Mouse (Mus musculus): ENCODE measurements around the gene Fgfr2. TPM values are rescaled to one million over a fixed set of nuclear protein-coding genes. Genes with fewer than 3 reads are reported as not detected.

Fgfr2 gene
- polyA plus RNA-seq, 1 experiment from 2014 or later, result 11.4 TPM

- Histone ChIP-seq H3K4me3 (ENCODE audit: low read depth, low read length) (no peak overlapping the region), H3K4me1 (ENCODE audit: control insufficient read depth, low read depth, low read length) (peaks cover 8% of the 10 kb centered on the region), H3K27me3 (ENCODE audit: control insufficient read depth, insufficient read depth, low read depth, low read length) (no peaks in the 10 kb centered on the region), H3K27ac (ENCODE audit: low read length) (no peak overlapping the region), H3K9ac (ENCODE audit: low read depth, low read length) (no peak overlapping the region), H3K4me2 (ENCODE audit: low read depth, low read length) (no peak overlapping the region), H3K36me3 (ENCODE audit: control insufficient read depth, insufficient read depth) (no peaks in the 10 kb centered on the region), H3K9me3 (replicated peaks; ENCODE audit: control insufficient read depth, low read length) (no peaks in the 10 kb centered on the region)
- ATAC-seq (ENCODE audit: low read depth), result no peak
- 70% methylated on average over 3 of the region's 3 CpGs for WGBS (ENCODE audit: insufficient replicate concordance)
Observed at GRCm38 (mm10) chr7:132282161-132282560, 841.0 kb downstream of the Fgfr2 start.

GRCm38 (mm10) chr7:132281753-132282152 is 841.4 kb downstream of the Fgfr2 start:
- no peak for ATAC-seq (ENCODE audit: low read depth)
- no peaks in the 10 kb centered on the region for H3K9me3 ChIP-seq (replicated peaks; ENCODE audit: control insufficient read depth, low read length)
- no peak overlapping the region for H3K9ac ChIP-seq (ENCODE audit: low read depth, low read length)
- no peak overlapping the region for H3K4me3 ChIP-seq (ENCODE audit: low read depth, low read length)
- no peaks in the 10 kb centered on the region for H3K36me3 ChIP-seq (ENCODE audit: control insufficient read depth, insufficient read depth)
- no peak overlapping the region for H3K4me2 ChIP-seq (ENCODE audit: low read depth, low read length)
- WGBS (ENCODE audit: insufficient replicate concordance), result 66% methylated on average over 4 of the region's 4 CpGs
- peaks cover 4% of the 10 kb centered on the region for H3K4me1 ChIP-seq (ENCODE audit: control insufficient read depth, low read depth, low read length)
- no peak overlapping the region for H3K27ac ChIP-seq (ENCODE audit: low read length)
- H3K27me3 ChIP-seq (ENCODE audit: control insufficient read depth, insufficient read depth, low read depth, low read length), result no peaks in the 10 kb centered on the region

GRCm38 (mm10) chr7:132278658-132279057 is 844.5 kb downstream of the Fgfr2 start:
- Histone ChIP-seq H3K36me3 (ENCODE audit: control insufficient read depth, insufficient read depth) (no peaks in the 10 kb centered on the region), H3K4me1 (ENCODE audit: control insufficient read depth, low read depth, low read length) (no peaks in the 10 kb centered on the region; the same call in 1 of the 2 replicates), H3K9me3 (replicated peaks; ENCODE audit: control insufficient read depth, low read length) (no peaks in the 10 kb centered on the region), H3K27me3 (ENCODE audit: control insufficient read depth, insufficient read depth, low read depth, low read length) (no peaks in the 10 kb centered on the region), H3K4me3 (ENCODE audit: low read depth, low read length) (no peak overlapping the region), H3K27ac (ENCODE audit: low read length) (no peak overlapping the region), H3K9ac (ENCODE audit: low read depth, low read length) (no peak overlapping the region), H3K4me2 (ENCODE audit: low read depth, low read length) (no peak overlapping the region)
- ATAC-seq (ENCODE audit: low read depth), result 0 out of 2 replicates have a peak, but pooled peaks have one; percentile 16
- 27% methylated on average over 3 of the region's 3 CpGs for WGBS (ENCODE audit: insufficient replicate concordance)

- Histone ChIP-seq H3K4me3 (ENCODE audit: low read depth, low read length) (no peak overlapping the region), H3K27ac (ENCODE audit: low read length) (no peak overlapping the region), H3K27me3 (ENCODE audit: control insufficient read depth, insufficient read depth, low read depth, low read length) (no peaks in the 10 kb centered on the region), H3K9ac (ENCODE audit: low read depth, low read length) (no peak overlapping the region), H3K9me3 (replicated peaks; ENCODE audit: control insufficient read depth, low read length) (no peaks in the 10 kb centered on the region), H3K4me1 (ENCODE audit: control insufficient read depth, low read depth, low read length) (no peaks in the 10 kb centered on the region), H3K36me3 (ENCODE audit: control insufficient read depth, insufficient read depth) (no peaks in the 10 kb centered on the region), H3K4me2 (ENCODE audit: low read depth, low read length) (no peak overlapping the region)
- 76% methylated on average over 5 of the region's 5 CpGs for WGBS (ENCODE audit: insufficient replicate concordance)
- ATAC-seq (ENCODE audit: low read depth), result no peak
Observed at GRCm38 (mm10) chr7:132276287-132276686, 846.9 kb downstream of the Fgfr2 start.

- H3K4me3 ChIP-seq (ENCODE audit: low read depth, low read length), result no peak overlapping the region
- H3K4me1 ChIP-seq (ENCODE audit: control insufficient read depth, low read depth, low read length), result no peaks in the 10 kb centered on the region
- H3K36me3 ChIP-seq (ENCODE audit: control insufficient read depth, insufficient read depth), result no peaks in the 10 kb centered on the region
- no peak overlapping the region for H3K4me2 ChIP-seq (ENCODE audit: low read depth, low read length)
- no peaks in the 10 kb centered on the region for H3K9me3 ChIP-seq (replicated peaks; ENCODE audit: control insufficient read depth, low read length)
- WGBS (ENCODE audit: insufficient replicate concordance), result 73% methylated on average over 2 of the region's 2 CpGs
- no peaks in the 10 kb centered on the region for H3K27me3 ChIP-seq (ENCODE audit: control insufficient read depth, insufficient read depth, low read depth, low read length)
- H3K9ac ChIP-seq (ENCODE audit: low read depth, low read length), result no peak overlapping the region
- ATAC-seq (ENCODE audit: low read depth), result no peak
- H3K27ac ChIP-seq (ENCODE audit: low read length), result no peak overlapping the region
Observed at GRCm38 (mm10) chr7:132273741-132274513, 849.2 kb downstream of the Fgfr2 start.

GRCm38 (mm10) chr7:132272984-132273383 is 850.2 kb downstream of the Fgfr2 start:
- 77% methylated on average over 5 of the region's 5 CpGs for WGBS (ENCODE audit: insufficient replicate concordance)
- Histone ChIP-seq H3K27me3 (ENCODE audit: control insufficient read depth, insufficient read depth, low read depth, low read length) (no peaks in the 10 kb centered on the region), H3K9me3 (replicated peaks; ENCODE audit: control insufficient read depth, low read length) (no peaks in the 10 kb centered on the region), H3K4me3 (ENCODE audit: low read depth, low read length) (no peak overlapping the region), H3K27ac (ENCODE audit: low read length) (no peak overlapping the region), H3K4me1 (ENCODE audit: control insufficient read depth, low read depth, low read length) (no peaks in the 10 kb centered on the region), H3K36me3 (ENCODE audit: control insufficient read depth, insufficient read depth) (no peaks in the 10 kb centered on the region), H3K9ac (ENCODE audit: low read depth, low read length) (no peak overlapping the region), H3K4me2 (ENCODE audit: low read depth, low read length) (no peak overlapping the region)
- ATAC-seq (ENCODE audit: low read depth), result no peak

GRCm38 (mm10) chr7:132270364-132270763 is 852.8 kb downstream of the Fgfr2 start:
- WGBS (ENCODE audit: insufficient replicate concordance), result 58% methylated on average over 8 of the region's 8 CpGs
- no peak overlapping the region for H3K4me3 ChIP-seq (ENCODE audit: low read depth, low read length)
- no peak overlapping the region for H3K9ac ChIP-seq (ENCODE audit: low read depth, low read length)
- ATAC-seq (ENCODE audit: low read depth), result no peak
- no peaks in the 10 kb centered on the region for H3K27me3 ChIP-seq (ENCODE audit: control insufficient read depth, insufficient read depth, low read depth, low read length)
- no peaks in the 10 kb centered on the region for H3K9me3 ChIP-seq (replicated peaks; ENCODE audit: control insufficient read depth, low read length)
- H3K36me3 ChIP-seq (ENCODE audit: control insufficient read depth, insufficient read depth), result no peaks in the 10 kb centered on the region
- H3K4me2 ChIP-seq (ENCODE audit: low read depth, low read length), result no peak overlapping the region
- no peaks in the 10 kb centered on the region for H3K4me1 ChIP-seq (ENCODE audit: control insufficient read depth, low read depth, low read length)
- no peak overlapping the region for H3K27ac ChIP-seq (ENCODE audit: low read length)

GRCm38 (mm10) chr7:132269661-132270060 is 853.5 kb downstream of the Fgfr2 start:
- ATAC-seq (ENCODE audit: low read depth), result no peak
- no peak overlapping the region for H3K27ac ChIP-seq (ENCODE audit: low read length)
- no peak overlapping the region for H3K9ac ChIP-seq (ENCODE audit: low read depth, low read length)
- H3K36me3 ChIP-seq (ENCODE audit: control insufficient read depth, insufficient read depth), result no peaks in the 10 kb centered on the region
- H3K27me3 ChIP-seq (ENCODE audit: control insufficient read depth, insufficient read depth, low read depth, low read length), result no peaks in the 10 kb centered on the region
- WGBS (ENCODE audit: insufficient replicate concordance), result 69% methylated on average over 3 of the region's 3 CpGs
- no peaks in the 10 kb centered on the region for H3K9me3 ChIP-seq (replicated peaks; ENCODE audit: control insufficient read depth, low read length)
- H3K4me2 ChIP-seq (ENCODE audit: low read depth, low read length), result no peak overlapping the region
- H3K4me1 ChIP-seq (ENCODE audit: control insufficient read depth, low read depth, low read length), result no peaks in the 10 kb centered on the region
- no peak overlapping the region for H3K4me3 ChIP-seq (ENCODE audit: low read depth, low read length)

GRCm38 (mm10) chr7:132267721-132268498 is 855.2 kb downstream of the Fgfr2 start:
- Histone ChIP-seq H3K4me2 (ENCODE audit: low read depth, low read length) (no peak overlapping the region), H3K4me3 (ENCODE audit: low read depth, low read length) (no peak overlapping the region), H3K27ac (ENCODE audit: low read length) (no peak overlapping the region), H3K4me1 (ENCODE audit: control insufficient read depth, low read depth, low read length) (peaks cover 4% of the 10 kb centered on the region), H3K36me3 (ENCODE audit: control insufficient read depth, insufficient read depth) (no peaks in the 10 kb centered on the region), H3K9ac (ENCODE audit: low read depth, low read length) (no peak overlapping the region), H3K9me3 (replicated peaks; ENCODE audit: control insufficient read depth, low read length) (no peaks in the 10 kb centered on the region), H3K27me3 (ENCODE audit: control insufficient read depth, insufficient read depth, low read depth, low read length) (no peaks in the 10 kb centered on the region)
- WGBS (ENCODE audit: insufficient replicate concordance), result 69% methylated on average over 4 of the region's 4 CpGs
- ATAC-seq (ENCODE audit: low read depth), result no peak
